Mouse (Mus musculus): ENCODE measurements around the gene Zkscan14.
A peak's percentile ranks its signal among the peaks of the same experiment; 100 is the strongest.
"Not testable (repeated sequence)": the region's sequence is repeated elsewhere in the genome, so short reads cannot be mapped to it uniquely, and the experiment has no call there.

The Zkscan14 gene

GRCm38 (mm10) chr5:145201321-145201991 lies at the start of gene Zkscan14:
TSS of gene Zkscan14 (minus strand) at chr5:145201868.
- DNase-seq (ENCODE audit: low spot score in 2 of 2) = peak; percentile 64 to 88

- DNase-seq (ENCODE audit: low spot score in 2 of 2) = no peak
These were observed 47.9 kb upstream of the Zkscan14 start for GRCm38 (mm10) chr5:145249520-145249919.

- peak in 1 of 2 experiments; percentile 52 for DNase-seq (ENCODE audit: low spot score in 2 of 2)
These were observed 33.0 kb upstream of the Zkscan14 start for GRCm38 (mm10) chr5:145234636-145235035.

GRCm38 (mm10) chr5:145231893-145232411 lies 30.3 kb upstream of the Zkscan14 start:
- DNase-seq (ENCODE audit: low spot score in 2 of 2) = no peak

DNA sequence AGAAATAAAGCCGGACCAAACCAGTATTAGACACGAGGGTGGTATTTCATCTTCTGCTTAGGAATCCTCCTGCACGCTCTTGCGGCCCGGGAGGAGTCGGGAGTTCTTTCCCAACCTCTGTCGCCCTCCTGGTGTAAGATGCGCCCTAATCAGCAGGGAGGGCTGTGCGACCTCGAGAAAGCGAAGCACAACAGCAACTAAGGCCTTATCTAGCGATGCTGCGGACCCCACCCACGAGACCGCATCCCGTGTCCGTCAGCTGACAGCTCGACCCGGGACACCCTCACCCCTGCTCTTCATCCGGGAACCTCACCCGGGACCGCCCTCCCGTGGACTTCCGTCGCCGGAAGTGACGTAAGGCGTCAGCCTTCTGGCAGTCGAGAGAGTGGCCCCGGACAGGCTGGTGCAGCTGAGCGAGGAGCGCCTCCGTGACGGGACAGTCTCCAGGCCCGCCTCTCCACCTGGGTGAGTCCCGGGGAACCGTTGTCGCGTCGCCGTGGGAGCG lies 29.8 kb upstream of the Zkscan14 start, which contains the start of gene Zfp655:
TSS of gene Zfp655 (plus strand) at position 349 of the 505 bp plus-strand sequence.
- peak; percentile 94 to 96 for DNase-seq (ENCODE audit: low spot score in 2 of 2)

DNA sequence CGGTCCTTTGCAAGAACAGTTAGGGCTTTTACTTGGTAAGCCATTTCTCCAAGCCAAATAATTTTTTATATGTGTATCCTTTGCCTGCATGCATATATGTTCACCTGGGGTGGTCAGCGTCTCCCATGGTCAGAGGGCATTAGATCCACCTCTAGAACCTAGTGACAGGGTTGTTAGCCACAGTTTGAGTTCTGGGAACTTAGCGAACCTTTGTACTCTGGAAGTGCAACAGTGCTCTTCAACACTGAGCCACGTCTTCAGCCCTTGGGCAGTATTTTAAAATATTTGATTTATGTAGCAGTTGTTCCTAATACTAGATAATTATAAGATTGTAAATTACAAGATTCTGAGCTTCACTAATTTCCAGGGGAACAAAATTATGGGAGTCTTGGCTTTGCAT lies 29.0 kb upstream of the Zkscan14 start:
- DNase-seq (ENCODE audit: low spot score in 2 of 2) = no peak

DNA sequence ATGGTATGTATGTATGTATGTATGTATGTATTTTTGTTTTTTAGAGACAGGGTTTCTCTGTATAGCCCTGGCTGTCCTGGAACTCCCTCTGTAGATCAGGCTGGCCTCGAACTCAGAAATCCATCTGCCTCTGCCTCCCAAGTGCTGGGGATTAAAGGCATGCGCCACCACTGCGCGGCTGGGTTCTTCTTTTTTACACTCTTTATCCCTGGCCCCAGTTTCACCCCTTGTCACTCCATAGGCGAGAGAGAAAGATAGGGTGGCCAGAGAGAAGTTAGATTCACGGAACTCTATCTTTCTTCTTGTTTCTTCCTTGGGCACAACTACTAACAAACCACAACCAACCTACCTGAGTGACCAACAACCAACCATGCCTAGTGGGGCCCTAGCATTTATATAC lies 27.6 kb upstream of the Zkscan14 start:
- not testable (repeated sequence) for DNase-seq (ENCODE audit: low spot score in 2 of 2)

- DNase-seq (ENCODE audit: low spot score in 2 of 2) = no peak
These were observed 24.8 kb upstream of the Zkscan14 start for GRCm38 (mm10) chr5:145226453-145226852.

DNA sequence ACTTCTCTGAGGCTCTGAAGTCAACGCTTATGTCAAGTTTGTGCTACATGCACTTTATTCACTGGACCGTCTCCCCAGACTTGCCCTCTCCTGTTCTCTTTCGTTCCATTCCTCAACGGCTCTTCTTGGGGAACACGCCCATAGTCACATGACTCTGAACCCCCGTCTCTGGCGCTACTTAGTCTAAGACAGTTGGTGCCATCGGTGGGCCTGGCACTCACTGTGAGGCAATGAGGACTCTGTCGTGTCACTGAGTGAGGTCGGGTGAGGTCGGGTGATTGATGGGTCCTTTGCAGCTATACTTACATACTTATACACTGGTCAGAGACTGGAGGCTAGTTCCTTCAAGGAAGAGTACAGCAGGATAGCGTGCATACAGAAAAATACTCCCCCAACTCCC lies 21.7 kb upstream of the Zkscan14 start:
- no peak for DNase-seq (ENCODE audit: low spot score in 2 of 2)

DNA sequence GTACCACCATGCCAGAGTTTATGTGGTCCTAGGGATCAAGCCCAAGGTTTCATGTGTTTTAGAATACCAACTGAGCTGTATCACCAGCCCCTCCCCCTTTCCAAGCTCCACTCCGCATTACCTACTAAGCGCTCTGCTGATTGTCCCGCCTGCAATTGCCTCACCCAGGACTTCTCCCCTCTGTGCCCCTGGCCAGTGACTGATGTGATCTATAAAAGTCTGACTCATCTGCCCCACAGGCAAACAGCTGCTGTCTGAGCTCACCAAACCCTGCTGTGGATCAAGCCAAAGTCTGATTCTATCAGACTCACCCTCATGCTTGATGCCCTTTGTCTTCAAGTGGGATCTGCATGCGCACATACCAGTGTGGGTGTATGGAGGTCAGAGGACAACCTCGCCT lies 21.2 kb upstream of the Zkscan14 start:
- DNase-seq (ENCODE audit: low spot score in 2 of 2) = no peak

DNA sequence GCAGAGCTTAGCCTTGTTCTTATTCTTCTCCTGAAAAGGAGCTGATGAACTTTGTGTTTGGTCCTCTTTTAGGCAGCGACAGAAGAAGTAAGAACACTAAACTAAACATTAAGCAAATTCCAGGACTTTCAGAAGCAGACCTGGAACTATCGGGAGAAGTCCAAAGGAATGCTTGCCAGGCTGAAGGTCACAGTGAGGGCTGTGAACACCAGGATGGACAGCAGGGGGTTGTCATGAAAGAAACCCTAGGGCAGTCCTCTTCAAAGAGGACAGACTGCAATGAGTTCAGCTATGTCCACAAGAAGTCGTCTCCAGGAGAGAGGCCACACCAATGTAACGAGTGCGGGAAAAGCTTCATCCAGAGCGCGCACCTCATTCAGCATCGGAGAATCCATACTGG lies 18.3 kb upstream of the Zkscan14 start:
- no peak for DNase-seq (ENCODE audit: low spot score in 2 of 2)

DNA sequence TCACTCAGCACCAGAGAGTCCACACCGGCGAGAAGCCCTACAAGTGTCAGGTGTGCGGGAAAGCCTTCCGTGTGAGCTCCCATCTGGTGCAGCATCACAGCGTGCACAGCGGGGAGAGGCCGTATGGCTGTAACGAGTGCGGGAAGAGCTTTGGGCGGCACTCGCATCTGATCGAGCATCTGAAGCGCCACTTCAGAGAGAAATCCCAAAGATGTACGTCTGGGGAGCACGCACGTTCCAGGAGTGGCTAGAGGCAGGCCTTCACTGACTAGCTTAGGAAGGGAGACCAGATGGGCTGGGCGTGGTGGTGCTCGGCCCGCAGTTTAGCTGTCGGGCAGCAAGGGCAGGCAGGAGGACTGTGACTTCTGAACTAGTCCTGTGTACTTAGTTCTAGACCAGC lies 17.0 kb upstream of the Zkscan14 start:
- DNase-seq (ENCODE audit: low spot score in 2 of 2) = no peak

DNA sequence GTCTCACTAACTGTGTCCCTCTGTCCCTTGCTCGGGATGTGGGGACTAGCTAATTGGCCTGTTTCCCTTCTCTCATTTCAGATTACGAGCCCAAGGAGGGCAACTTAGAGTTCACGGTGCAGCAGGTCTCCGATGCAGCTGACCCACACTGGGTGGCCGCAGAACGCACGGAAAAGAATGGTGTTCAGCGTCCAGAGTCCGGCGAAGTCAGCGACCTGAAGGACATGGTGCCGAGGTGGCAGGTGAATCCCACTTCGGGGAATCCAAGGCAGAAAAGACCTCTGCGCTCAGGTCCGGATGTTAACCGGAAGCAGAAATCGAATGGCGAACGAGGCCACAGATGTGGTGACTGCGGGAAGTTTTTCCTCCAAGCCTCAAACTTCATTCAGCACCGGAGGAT lies 16.5 kb upstream of the Zkscan14 start:
- no peak for DNase-seq (ENCODE audit: low spot score in 2 of 2)

- no peak for DNase-seq (ENCODE audit: low spot score in 2 of 2)
These were observed 16.1 kb upstream of the Zkscan14 start for GRCm38 (mm10) chr5:145217746-145218145.

DNA sequence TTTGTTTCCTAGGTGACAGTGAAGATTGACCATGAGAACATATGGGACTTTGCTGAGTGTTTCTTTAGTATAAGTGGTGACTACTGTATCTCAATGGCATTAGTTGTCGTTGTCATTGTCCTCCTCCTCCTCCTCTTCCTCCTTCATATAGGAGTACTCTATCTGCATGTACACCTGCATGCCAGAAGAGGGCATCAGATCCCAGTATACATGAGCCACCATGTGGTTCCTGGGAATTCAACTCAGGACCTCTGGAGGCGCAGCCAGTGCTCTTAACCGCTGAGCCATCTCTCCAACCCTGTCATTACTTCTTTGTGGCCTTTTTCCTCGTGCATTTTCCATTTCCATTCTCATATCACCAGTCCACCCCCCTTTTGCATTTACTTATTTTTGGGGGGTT lies 13.0 kb upstream of the Zkscan14 start:
- no peak for DNase-seq (ENCODE audit: low spot score in 2 of 2)

- no peak for DNase-seq (ENCODE audit: low spot score in 2 of 2)
These were observed 11.8 kb upstream of the Zkscan14 start for GRCm38 (mm10) chr5:145213505-145213904.

DNA sequence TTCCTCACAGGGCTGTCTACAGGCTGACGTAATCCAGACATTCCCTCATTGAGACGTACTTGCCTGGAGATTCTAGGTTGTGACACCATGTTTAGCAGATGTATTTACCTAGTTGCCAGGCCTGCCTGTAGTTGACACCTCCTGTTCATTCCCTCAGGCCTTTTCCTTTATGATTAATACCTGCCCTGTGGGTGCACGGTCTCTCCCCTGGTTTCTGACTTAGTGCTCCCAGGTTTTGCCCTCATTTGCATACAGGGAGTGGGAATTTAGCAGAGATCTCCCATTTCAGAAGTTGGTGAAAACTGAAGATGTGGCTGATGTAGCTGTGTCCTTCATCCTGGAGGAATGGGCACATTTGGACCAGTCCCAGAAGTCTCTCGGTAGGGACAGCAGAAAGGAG lies 10.5 kb upstream of the Zkscan14 start:
- no peak for DNase-seq (ENCODE audit: low spot score in 2 of 2)

DNA sequence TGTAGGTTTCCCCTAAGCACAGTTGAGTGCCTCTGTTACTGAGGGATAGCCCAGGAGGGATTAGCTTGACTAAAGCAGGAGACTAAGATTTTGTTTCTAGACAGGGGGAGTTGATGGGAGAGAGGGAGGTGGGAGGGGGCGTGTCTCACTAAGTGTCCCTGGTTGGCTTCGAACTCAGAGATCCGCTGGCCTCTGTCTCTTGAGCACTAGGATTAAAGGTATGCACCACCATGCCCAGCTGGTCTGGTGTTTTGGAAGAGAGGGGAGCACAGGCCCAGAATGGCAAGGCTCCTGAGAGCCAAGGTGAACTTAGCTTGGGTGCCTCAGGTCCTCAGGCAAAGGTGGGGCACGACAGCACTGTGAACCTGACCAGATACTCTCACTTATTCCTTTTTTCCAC lies 9.7 kb upstream of the Zkscan14 start:
- DNase-seq (ENCODE audit: low spot score in 2 of 2) = no peak

GRCm38 (mm10) chr5:145208391-145208790 lies 6.7 kb upstream of the Zkscan14 start:
- not testable (repeated sequence) for DNase-seq (ENCODE audit: low spot score in 2 of 2)

DNA sequence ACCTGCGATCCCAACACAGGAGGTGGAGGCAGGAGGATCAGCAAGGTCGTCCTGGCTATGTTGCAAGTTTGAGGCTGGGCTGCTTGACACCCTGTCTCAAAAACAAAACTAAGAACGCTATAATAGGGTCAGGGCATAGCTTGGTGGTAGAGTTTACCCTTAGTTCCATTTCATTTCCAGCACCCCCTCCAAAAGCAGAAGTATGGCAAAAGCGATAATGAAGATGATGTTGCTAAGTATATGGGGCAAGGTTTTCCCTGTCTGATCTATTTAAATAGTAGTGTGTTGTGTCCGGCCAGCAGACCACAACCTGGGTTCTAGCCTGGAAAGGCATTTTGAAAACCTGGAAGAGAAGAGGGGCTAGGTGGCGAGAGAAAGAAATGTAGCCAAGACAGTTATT lies 6.3 kb upstream of the Zkscan14 start:
- DNase-seq (ENCODE audit: low spot score in 2 of 2) = no peak

DNA sequence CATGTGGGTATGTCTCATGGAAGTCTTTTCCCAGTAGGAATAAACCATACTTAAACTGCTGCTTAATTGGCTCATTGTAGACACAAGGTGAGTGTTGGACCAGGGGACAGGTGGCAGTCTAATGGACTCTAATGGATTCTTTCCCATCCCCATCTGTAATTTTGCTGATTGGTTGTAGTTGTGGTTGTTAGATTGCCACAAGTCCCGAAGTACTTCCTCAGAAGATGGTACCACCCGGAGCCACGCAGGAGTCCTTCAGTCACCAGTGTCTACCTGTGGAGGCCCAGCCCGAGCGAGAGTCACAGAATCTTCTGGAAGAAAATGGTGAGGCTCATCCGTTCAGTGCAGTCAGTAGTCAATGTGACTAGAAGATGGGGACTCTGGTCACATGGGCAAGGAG lies 5.7 kb upstream of the Zkscan14 start:
- no peak for DNase-seq (ENCODE audit: low spot score in 2 of 2)

- DNase-seq (ENCODE audit: low spot score in 2 of 2) = no peak
These were observed 3.4 kb upstream of the Zkscan14 start for GRCm38 (mm10) chr5:145205041-145205440.

GRCm38 (mm10) chr5:145203936-145204691 lies 2.4 kb upstream of the Zkscan14 start, which contains the start of gene Zkscan5:
TSS of gene Zkscan5 (plus strand) at chr5:145204562.
- DNase-seq (ENCODE audit: low spot score in 2 of 2) = peak; percentile 94 to 97
